ENCODE assay signal across 8 mouse cellular contexts in genomic region chr4:57879804-57880357, GRCm38 (mm10). TPM values are rescaled to one million over a fixed set of nuclear protein-coding genes. Genes with fewer than 3 reads are reported as not detected.
DNase-seq lines count a peak whose midpoint lies in the region; ATAC-seq and TF ChIP-seq lines count a peak whose summit lies in the region.

No protein-coding gene starts in this region.

- no peak overlapping the region for H3K9ac ChIP-seq in lung, embryonic 16.5 days (ENCODE audit: low read length)

- H3K4me1 ChIP-seq in bone marrow macrophage, adult 2 months (ENCODE audit: control insufficient read depth, insufficient read depth, low read length), result no peaks in the 10 kb centered on the region
- 0 out of 2 replicates have a peak, but pooled peaks cover 2% of the 10 kb centered on the region for H3K4me1 ChIP-seq in forebrain, embryonic 10.5 days
- peaks cover 7% of the 10 kb centered on the region; the same call in 1 of the 2 replicates for H3K4me1 ChIP-seq in lung, embryonic 16.5 days (replicated peaks; ENCODE audit: control insufficient read depth, insufficient read depth, low read length)

- no peak overlapping the region for H3K27ac ChIP-seq in bone marrow macrophage, adult 2 months (ENCODE audit: insufficient read depth, low read depth, low read length)
- no peak overlapping the region for H3K27ac ChIP-seq in forebrain, embryonic 10.5 days
- H3K27ac ChIP-seq in lung, embryonic 16.5 days (ENCODE audit: low read length), result no peak overlapping the region

- H3K36me3 ChIP-seq in forebrain, embryonic 10.5 days (replicated peaks), result no peaks in the 10 kb centered on the region
- H3K36me3 ChIP-seq in lung, embryonic 16.5 days (ENCODE audit: control insufficient read depth, insufficient read depth, low read length), result no peaks in the 10 kb centered on the region

- no peak for TF ChIP-seq POLR2A in bone marrow macrophage, adult 2 months (IDR thresholded peaks at IDR 0.05; ENCODE audit: borderline replicate concordance, low read depth, low read length)

- H3K9me3 ChIP-seq in forebrain, embryonic 10.5 days, result no peaks in the 10 kb centered on the region
- no peaks in the 10 kb centered on the region for H3K9me3 ChIP-seq in lung, embryonic 16.5 days (ENCODE audit: control insufficient read depth, low read length)

- H3K4me2 ChIP-seq in lung, embryonic 16.5 days (ENCODE audit: low read depth, low read length), result no peak overlapping the region

- peak; percentile 69 to 81 for DNase-seq in CD8-positive naive resting alpha-beta T cell, adult 2 months (ENCODE audit: low read depth in 2 of 2, low spot score in 2 of 2)
- peak; percentile 74 for DNase-seq in forebrain, embryonic 10.5 days (ENCODE audit: extremely low spot score, low spot score)
- peak; percentile 83 to 88 for DNase-seq in heart, postnatal 14 days
- peak; percentile 59 for DNase-seq in large intestine, adult 2 months (ENCODE audit: low read depth, low spot score)
- DNase-seq in ovary, postnatal 14 days (ENCODE audit: low spot score), result peak; percentile 80
- peak; percentile 66 to 86 for DNase-seq in thymus, postnatal 10 days (ENCODE audit: low spot score in 2 of 2)

- peak; percentile 67 for TF ChIP-seq CTCF in bone marrow macrophage, adult 2 months (IDR thresholded peaks at IDR 0.05; ENCODE audit: low read depth, low read length)

- intact Hi-C loops in heart, postnatal 14 days (cut with DNase I), result loop anchor here (2.0 to 5.0 kb wide), 2 partner anchors 33 to 207 kb away; no protein-coding TSS in a partner anchor

- peak; percentile 71 for ATAC-seq in lung, embryonic 16.5 days (ENCODE audit: low read depth)

- WGBS in forebrain, embryonic 10.5 days, result 14% methylated on average over 6 of the region's 6 CpGs
- WGBS in large intestine, adult 2 months, result 8% methylated on average over 6 of the region's 6 CpGs
- WGBS in lung, embryonic 16.5 days, result 9% methylated on average over 6 of the region's 6 CpGs

- H3K27me3 ChIP-seq in forebrain, embryonic 10.5 days (ENCODE audit: poor library complexity, severe bottlenecking), result no peaks in the 10 kb centered on the region
- no peaks in the 10 kb centered on the region for H3K27me3 ChIP-seq in lung, embryonic 16.5 days (ENCODE audit: control insufficient read depth, insufficient read depth, low read depth, low read length)

- no peak overlapping the region for H3K4me3 ChIP-seq in bone marrow macrophage, adult 2 months (ENCODE audit: insufficient read depth, low read length)
- no peak overlapping the region for H3K4me3 ChIP-seq in forebrain, embryonic 10.5 days
- no peak overlapping the region for H3K4me3 ChIP-seq in lung, embryonic 16.5 days (ENCODE audit: low read length)

RNA-seq across cellular contexts. Expression of gene D630039A03Rik, which starts 36.2 kb away (rescaled TPM):
- polyA plus RNA-seq in bone marrow macrophage, adult 2 months (2012; ENCODE audit: insufficient read depth, insufficient read length, missing spikeins), result not detected in 2 replicates
- not detected in 2 replicates for polyA plus RNA-seq in forebrain, embryonic 10.5 days (2016; fragmentation: Nextera tagmentation; extraction: Ambion mirVana)
- under 1 TPM; 0.20 to 0.43 TPM for total RNA-seq in heart, postnatal 14 days (2021)
- 13.7 and 20.0 TPM in 2 replicates for polyA plus RNA-seq in large intestine, adult 2 months (2012; rRNA removed)
- polyA plus RNA-seq in lung, embryonic 16.5 days (2015; fragmentation: Nextera tagmentation; extraction: Ambion mirVana), result 3.4 and 3.5 TPM in 2 replicates
